Mouse (Mus musculus): ENCODE measurements around the gene Rab10. TPM values are rescaled to one million over a fixed set of nuclear protein-coding genes. Genes with fewer than 3 reads are reported as not detected.

Rab10 gene
- polyA plus RNA-seq, 1 experiment = 105 TPM

DNA sequence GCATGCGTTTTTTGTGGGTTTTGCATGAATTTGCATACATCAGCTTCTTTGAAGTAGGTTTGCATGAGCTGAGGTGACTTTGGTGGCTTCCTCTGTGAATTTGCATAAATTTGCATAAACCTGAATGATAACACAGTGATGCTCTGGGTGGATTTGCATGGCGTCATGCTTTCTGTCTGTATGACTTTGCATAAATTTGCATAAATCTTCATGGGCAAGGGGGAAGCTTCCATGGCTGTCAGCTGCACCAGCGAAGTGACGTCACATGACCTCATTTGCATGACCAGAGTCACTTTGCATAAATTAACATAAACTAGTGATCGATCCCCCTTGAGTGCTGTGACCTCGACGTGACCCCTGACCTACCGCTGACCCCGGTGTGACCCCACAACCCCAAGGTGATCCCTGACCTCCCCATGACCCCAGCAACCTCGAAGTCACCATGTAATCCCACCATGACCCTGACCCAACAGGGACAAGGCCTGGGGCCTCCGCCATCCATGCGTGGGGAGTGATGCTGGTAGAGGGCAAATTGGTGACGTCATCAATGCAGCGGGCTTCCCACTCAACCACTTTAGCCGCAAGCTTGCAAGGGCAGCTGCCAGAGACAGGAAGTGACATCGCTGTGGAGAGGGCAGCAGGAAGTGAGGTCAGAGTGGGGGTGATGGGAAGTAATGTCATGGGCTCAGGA is 71.3 kb downstream of the Rab10 start:
- no peak for DNase-seq (ENCODE audit: extremely low spot score in 1 of 2, low spot score in 1 of 2)

DNA sequence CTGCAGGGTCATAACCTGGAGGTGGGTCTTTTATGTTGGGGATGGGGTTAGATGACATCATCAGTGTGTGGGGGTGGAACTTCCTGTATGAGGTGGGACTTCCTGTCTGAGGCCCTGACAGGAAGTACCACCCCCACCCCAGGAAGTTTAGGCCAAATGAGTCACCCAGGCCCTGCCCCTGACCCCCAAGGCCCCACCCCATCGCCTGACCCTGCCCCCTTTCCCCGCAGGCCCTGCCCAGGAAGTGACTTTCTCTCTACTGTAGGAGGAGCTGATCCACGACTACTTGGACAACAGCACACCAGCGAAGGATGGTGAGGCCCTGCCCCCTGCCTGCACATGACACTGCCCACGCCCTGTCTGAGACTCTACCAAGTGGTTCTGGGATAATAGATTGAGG is 72.0 kb downstream of the Rab10 start:
- DNase-seq (ENCODE audit: extremely low spot score in 1 of 2, low spot score in 1 of 2) = no peak

DNA sequence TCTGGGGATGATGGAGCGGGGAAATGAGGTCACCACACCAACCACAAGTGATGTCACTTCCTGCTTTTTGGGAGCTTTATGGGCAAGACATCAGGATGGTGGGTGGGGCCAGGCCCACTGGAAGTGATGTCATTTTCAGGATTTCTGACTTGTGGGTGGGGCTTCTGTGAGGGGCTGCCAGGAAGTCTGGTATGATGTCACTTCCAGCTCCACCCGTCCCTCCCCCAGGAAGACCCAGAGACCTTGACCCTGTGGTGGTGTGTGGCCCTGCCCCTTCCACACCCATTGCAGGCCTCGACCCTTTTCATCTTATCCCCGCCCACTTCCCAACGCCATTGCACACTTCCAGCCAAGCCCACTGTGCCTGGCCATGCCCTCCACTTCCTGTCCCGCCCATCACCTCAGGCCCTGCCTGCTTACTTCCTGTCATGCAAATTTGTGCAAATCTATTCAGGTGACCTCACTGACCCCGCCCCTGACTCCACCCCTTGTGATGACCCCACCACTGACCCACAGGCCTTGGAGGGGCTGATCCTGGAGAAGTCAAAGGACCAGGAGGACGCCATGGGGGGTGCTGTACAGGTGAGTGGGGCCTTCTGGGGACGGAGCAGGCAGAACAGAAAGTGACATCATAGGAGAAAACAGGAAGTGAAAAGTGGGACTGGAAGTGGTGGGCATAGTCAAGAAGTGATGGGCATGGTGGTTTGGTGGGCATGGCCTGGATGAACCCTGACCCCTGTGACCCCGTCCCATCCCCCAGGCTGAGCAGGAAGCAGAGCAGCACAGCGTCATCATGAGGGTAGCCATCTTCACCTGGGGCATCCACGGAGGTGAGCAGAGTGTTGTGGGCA is 72.7 kb downstream of the Rab10 start:
- DNase-seq (ENCODE audit: extremely low spot score in 1 of 2, low spot score in 1 of 2) = no peak

DNA sequence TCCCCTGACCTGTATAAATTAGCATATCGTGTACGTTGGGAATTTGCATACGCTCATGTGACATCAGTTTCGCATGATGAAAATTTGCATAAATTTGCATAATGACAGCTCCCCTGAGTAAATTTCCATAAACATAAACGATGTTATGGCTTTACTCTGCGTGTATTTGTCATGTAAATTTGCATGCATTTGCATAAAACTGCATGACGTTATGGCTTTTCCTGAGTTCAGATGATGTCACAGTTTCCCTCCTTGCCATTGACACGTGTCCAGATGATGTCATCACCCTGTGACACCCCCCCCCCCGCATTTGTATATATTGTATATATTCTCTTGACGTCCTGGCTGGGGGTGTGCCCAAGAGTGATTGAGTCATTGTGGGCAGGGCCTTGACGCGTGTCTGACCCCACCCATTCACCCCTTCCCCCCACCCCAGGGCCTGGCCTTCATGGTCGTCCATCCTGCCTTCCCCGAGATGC is 73.6 kb downstream of the Rab10 start:
- no peak for DNase-seq (ENCODE audit: extremely low spot score in 1 of 2, low spot score in 1 of 2)

DNA sequence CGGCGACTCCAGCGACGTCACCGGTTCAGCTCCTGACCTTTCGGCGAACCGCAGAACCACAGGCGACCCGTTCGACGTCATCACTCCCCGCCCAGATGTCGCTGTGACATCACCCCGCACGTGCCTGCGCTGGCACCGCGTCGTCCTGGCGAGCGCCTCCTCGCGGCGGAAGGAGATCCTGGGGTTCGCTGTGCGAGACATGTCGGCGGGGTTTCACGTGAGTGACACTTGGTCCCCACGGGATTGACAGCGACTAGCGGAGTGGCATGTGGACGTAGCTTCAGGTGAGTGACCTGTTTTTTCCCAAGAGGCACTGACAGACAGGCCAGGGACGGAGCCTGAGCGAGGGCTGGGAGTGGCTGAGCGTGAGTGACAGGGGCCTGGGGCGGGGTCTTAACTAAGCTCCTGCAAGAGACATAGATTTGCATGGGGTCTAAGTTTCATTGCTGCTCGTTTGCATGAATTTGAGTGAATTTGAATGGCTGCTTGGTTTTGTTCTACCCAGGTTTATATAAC is 74.1 kb downstream of the Rab10 start:
- DNase-seq (ENCODE audit: extremely low spot score in 1 of 2, low spot score in 1 of 2) = peak; percentile 93 to 98

DNA sequence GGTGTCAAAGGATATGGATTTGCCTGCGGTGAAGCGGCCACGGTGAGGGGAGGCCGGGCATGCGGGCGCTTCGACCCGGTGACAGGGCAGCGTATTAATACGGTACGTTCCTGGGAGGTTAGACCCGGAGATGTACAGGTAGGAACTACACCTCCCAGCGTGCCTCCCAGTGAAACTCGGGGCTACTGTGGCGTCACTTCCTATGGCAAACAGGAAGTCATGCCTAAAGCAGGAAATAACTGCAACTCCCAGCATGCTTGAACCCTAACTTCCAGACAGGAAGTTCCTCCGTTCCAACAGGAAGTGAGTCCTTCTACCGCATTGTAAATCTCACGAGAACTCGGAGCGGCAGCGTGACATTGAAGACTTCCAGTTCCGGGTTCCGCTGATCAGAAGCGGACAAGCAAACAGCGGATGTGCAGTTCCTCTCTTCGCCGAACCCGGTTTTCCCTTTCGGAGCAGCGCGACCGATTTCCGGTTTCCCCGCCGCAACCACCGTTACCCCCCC is 74.6 kb downstream of the Rab10 start:
- peak; percentile 97 to 98 for DNase-seq (ENCODE audit: extremely low spot score in 1 of 2, low spot score in 1 of 2)

DNA sequence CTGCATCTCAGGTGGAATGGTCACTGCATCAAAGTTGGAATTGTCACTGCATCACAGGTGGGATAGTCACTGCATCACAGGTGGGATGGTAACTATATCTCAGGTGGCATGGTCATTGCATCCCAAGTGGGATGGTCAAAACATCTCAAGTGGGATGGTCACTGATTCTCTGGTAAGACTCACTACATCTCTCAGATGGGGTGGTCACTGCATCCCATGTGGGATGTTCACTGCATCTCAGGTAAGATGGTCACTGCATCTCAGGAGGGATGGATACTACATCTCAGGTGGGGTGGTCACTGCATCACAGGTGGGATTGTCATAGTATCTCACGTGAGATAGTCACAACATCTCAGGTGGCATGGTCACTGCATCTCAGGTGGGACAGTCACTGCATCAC is 75.7 kb downstream of the Rab10 start:
- no peak for DNase-seq (ENCODE audit: extremely low spot score in 1 of 2, low spot score in 1 of 2)

DNA sequence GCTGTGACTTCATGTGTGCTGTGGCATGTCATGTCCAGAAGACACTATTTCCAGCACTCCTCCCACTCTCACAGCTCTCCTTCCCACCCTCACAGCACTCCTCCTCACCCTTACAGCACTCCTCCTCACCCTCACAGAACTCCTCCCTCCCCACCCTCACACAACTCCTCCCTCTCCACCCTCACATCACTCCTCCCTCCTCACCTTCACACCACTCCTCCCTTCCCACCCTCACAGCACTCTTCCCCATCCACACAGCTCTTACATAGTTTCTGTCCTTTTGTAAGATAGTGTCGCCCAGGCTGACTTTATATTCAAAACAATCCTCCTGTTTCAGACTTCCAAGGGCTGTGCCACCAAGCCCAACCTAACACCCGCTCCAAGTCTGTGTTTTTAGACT is 86.4 kb downstream of the Rab10 start:
- DNase-seq (ENCODE audit: extremely low spot score in 1 of 2, low spot score in 1 of 2) = no peak

DNA sequence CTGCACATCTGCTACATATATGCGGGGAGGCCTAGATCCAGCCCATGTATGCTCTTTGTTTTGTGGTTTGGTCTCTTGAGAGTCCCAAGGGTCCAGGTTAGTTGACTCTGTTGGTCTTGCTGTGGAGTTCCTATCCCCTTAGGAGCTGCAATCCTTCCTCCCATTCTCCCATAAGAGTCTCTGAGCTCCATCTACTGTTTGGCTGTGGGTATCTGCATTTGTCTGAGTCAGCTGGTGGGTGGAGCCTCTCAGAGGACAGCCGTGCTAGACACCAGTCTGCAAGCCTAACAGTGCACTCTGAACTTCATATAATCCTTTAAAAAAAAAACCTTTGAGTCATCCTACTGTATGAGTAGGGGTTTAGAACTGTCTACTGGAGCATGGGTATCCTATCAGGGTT is 99.6 kb downstream of the Rab10 start:
- DNase-seq (ENCODE audit: extremely low spot score in 1 of 2, low spot score in 1 of 2) = peak in 1 of 2 experiments; percentile 5

DNA sequence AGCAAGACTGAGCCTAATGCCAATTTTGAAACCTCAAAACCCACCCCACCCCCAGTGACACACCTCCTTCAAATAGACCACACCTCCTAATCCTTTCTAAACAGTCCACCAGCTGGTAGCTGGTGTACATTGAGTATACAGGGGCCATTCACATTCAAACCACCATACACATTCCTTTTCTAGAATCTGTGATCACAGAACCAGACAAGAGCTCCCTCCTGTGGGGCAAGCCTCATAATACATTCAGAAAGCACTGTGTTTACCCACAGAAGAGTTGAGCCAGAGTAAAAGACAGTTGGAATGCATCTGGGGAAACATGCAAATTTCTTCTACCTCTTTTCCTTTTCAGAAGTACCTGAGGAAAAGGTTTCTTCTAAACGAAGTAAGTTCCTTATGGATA is 100.6 kb downstream of the Rab10 start:
- peak in 1 of 2 experiments; percentile 13 for DNase-seq (ENCODE audit: extremely low spot score in 1 of 2, low spot score in 1 of 2)

Other genes with a start within 250 kb of the Rab10 start
- 112 and 120 TPM in 2 replicates for gene Kif3c, start 55.2 kb upstream of the Rab10 start, polyA plus RNA-seq (2012; rRNA removed)
- gene Asxl2, start 116.9 kb upstream of the Rab10 start, polyA plus RNA-seq (2012; rRNA removed) = 10.3 and 12.0 TPM in 2 replicates

All from frontal cortex, adult 2 months (tissue).